15 mouse cellular contexts compared by ENCODE assay signal in the genomic region with DNA sequence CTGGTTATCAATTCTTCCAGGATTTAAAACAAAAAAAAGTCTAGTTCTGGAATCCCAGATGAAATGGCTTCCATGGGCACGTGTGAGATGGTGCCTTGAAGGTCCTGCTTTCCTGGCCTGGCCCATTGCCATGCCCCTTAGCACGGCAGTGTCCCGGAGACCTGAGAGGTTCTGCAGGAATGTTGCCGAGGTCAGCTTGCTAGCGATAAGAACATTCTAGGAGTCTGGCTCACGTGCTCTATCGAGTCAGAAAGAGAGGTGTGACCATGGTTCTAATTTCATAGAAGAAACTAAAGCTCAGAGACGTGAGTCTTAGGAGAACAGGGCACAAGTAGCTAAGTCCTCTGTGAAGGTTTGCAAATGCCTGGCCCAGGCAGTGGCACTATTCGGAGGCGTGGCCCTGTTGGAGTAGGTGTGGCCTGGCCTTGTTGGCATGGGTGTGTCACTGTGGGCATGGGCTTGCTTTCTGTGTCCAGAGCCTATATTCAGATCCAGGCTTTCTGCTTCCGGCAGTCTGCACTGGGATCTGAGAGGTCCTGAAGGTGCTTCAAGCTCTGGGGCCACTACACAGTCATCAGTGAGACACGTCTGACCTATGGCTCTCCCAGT.
DNase-seq lines count a peak whose midpoint lies in the region; ATAC-seq and TF ChIP-seq lines count a peak whose summit lies in the region.
"Had no signal": no experiment of that assay in that cellular context is flagged by ENCODE, and none has a peak within 500 bp of the region (broad histone marks: within the 10 kb centered on the region; RNA-seq: fewer than 3 reads in every experiment).

No protein-coding gene starts in this region.

- no peaks in the 10 kb centered on the region for H3K9me3 ChIP-seq in kidney, postnatal 0 days (replicated peaks; ENCODE audit: low read length)
- no peaks in the 10 kb centered on the region for H3K9me3 ChIP-seq in kidney, embryonic 14.5 days (ENCODE audit: control insufficient read depth, low read length)
- no peaks in the 10 kb centered on the region for H3K9me3 ChIP-seq in intestine, postnatal 0 days (ENCODE audit: control insufficient read depth)
- H3K9me3 ChIP-seq: hindbrain, embryonic 15.5 days; kidney, embryonic 15.5 days; neural tube, embryonic 12.5 days; stomach, embryonic 15.5 days had no signal

- no peaks in the 10 kb centered on the region for H3K27me3 ChIP-seq in kidney, postnatal 0 days (ENCODE audit: insufficient read depth, low read length)
- H3K27me3 ChIP-seq in kidney, embryonic 14.5 days (ENCODE audit: control insufficient read depth, insufficient read depth, low read length): no peaks in the 10 kb centered on the region
- no peaks in the 10 kb centered on the region for H3K27me3 ChIP-seq in intestine, postnatal 0 days (replicated peaks; ENCODE audit: control insufficient read depth, insufficient read depth, low read length)
- H3K27me3 ChIP-seq: hindbrain, embryonic 15.5 days; kidney, embryonic 15.5 days; neural tube, embryonic 12.5 days; stomach, embryonic 15.5 days had no signal

- no peak for TF ChIP-seq CTCF in gastrocnemius, adult 2 months (IDR thresholded peaks at IDR 0.05)
- no peak for TF ChIP-seq CTCF in kidney, postnatal 0 days (IDR thresholded peaks at IDR 0.05; ENCODE audit: low read depth)
- no peak for TF ChIP-seq CTCF in intestine, postnatal 0 days (IDR thresholded peaks at IDR 0.05; ENCODE audit: low read depth)

- no peaks in the 10 kb centered on the region for H3K36me3 ChIP-seq in kidney, postnatal 0 days (ENCODE audit: insufficient read depth, low read length)
- peaks cover 5% of the 10 kb centered on the region; the same call in 1 of the 2 replicates for H3K36me3 ChIP-seq in kidney, embryonic 14.5 days (ENCODE audit: control insufficient read depth, insufficient read depth, low read length)
- H3K36me3 ChIP-seq in intestine, postnatal 0 days (ENCODE audit: control insufficient read depth, insufficient read depth): peaks cover 13% of the 10 kb centered on the region
- H3K36me3 ChIP-seq: hindbrain, embryonic 15.5 days; neural tube, embryonic 12.5 days had no signal

- H3K4me2 ChIP-seq in kidney, postnatal 0 days (ENCODE audit: low read length): no peak overlapping the region
- no peak overlapping the region for H3K4me2 ChIP-seq in kidney, embryonic 14.5 days (replicated peaks; ENCODE audit: low read depth, low read length)
- H3K4me2 ChIP-seq in intestine, postnatal 0 days (replicated peaks; ENCODE audit: low read depth): no peak overlapping the region
- H3K4me2 ChIP-seq: hindbrain, embryonic 15.5 days; kidney, embryonic 15.5 days; neural tube, embryonic 12.5 days; stomach, embryonic 15.5 days had no signal

- intact Hi-C loops in gastrocnemius, adult 2 months (cut with DNase I): no loop called here

- 78% methylated on average over 12 of the region's 12 CpGs for WGBS in kidney, postnatal 0 days
- 83% methylated on average over 12 of the region's 12 CpGs for WGBS in kidney, embryonic 14.5 days
- WGBS in intestine, postnatal 0 days: 70% methylated on average over 12 of the region's 12 CpGs

- no peak overlapping the region for H3K9ac ChIP-seq in kidney, postnatal 0 days (ENCODE audit: low read depth, low read length)
- no peak overlapping the region for H3K9ac ChIP-seq in kidney, embryonic 14.5 days (ENCODE audit: low read depth, low read length)
- H3K9ac ChIP-seq in intestine, postnatal 0 days (ENCODE audit: low read depth, low read length): no peak overlapping the region
- H3K9ac ChIP-seq: hindbrain, embryonic 15.5 days; kidney, embryonic 15.5 days; neural tube, embryonic 12.5 days; stomach, embryonic 15.5 days had no signal

- no peak for DNase-seq in gastrocnemius, adult 2 months
- DNase-seq in gastrocnemius, adult 18-20 months (ENCODE audit: low spot score): no peak
- DNase-seq in kidney, postnatal 0 days (ENCODE audit: low spot score): no peak
- DNase-seq in spleen, adult 12 weeks (ENCODE audit: low spot score): no peak
- DNase-seq in spleen, postnatal 4 days (ENCODE audit: low spot score in 2 of 2): no peak
- DNase-seq: adrenal gland, postnatal 25 days; B cell, adult 2 months had no signal

- H3K4me3 ChIP-seq in gastrocnemius, adult 2 months: no peak overlapping the region
- H3K4me3 ChIP-seq in kidney, postnatal 0 days (replicated peaks; ENCODE audit: low read depth, low read length): no peak overlapping the region
- H3K4me3 ChIP-seq in kidney, embryonic 14.5 days (ENCODE audit: low read length): no peak overlapping the region
- H3K4me3 ChIP-seq in intestine, postnatal 0 days (ENCODE audit: low read depth, low read length): no peak overlapping the region
- H3K4me3 ChIP-seq: hindbrain, embryonic 15.5 days; kidney, embryonic 15.5 days; neural tube, embryonic 12.5 days; stomach, embryonic 15.5 days had no signal

- ATAC-seq in kidney, postnatal 0 days (replicated peaks; ENCODE audit: low FRiP score, low read depth): no peak
- no peak for ATAC-seq in kidney, embryonic 14.5 days (ENCODE audit: low FRiP score, low TSS enrichment)
- ATAC-seq in intestine, postnatal 0 days: peak; percentile 28; the same call in 1 of the 2 replicates
- ATAC-seq in megakaryocyte progenitor cell, adult 5-6 weeks (replicated peaks; ENCODE audit: poor library complexity): peak; percentile 60; the same call in 1 of the 2 replicates

- H3K27ac ChIP-seq in gastrocnemius, adult 2 months: peak overlapping the region; percentile 72
- H3K27ac ChIP-seq in kidney, postnatal 0 days: 0 out of 2 replicates have a peak overlapping the region, but pooled peaks have one; percentile 5
- no peak overlapping the region for H3K27ac ChIP-seq in kidney, embryonic 14.5 days (ENCODE audit: low read depth, low read length)
- H3K27ac ChIP-seq in intestine, postnatal 0 days (ENCODE audit: low read depth, low read length): no peak overlapping the region
- H3K27ac ChIP-seq: hindbrain, embryonic 15.5 days; kidney, embryonic 15.5 days; macrophage; neural tube, embryonic 12.5 days; stomach, embryonic 15.5 days had no signal

- H3K4me1 ChIP-seq in kidney, postnatal 0 days (replicated peaks; ENCODE audit: insufficient read depth, low read length): 0 out of 2 replicates have a peak, but pooled peaks cover 6% of the 10 kb centered on the region
- H3K4me1 ChIP-seq in kidney, embryonic 14.5 days (ENCODE audit: control insufficient read depth, insufficient read depth, low read length): peaks cover 21% of the 10 kb centered on the region
- no peaks in the 10 kb centered on the region for H3K4me1 ChIP-seq in intestine, postnatal 0 days (replicated peaks; ENCODE audit: control insufficient read depth, insufficient read depth, low read length)
- H3K4me1 ChIP-seq: stomach, embryonic 15.5 days had no signal

Comparison
In these comparisons a context has a peak if more than half of its experiments do, and no peak if none do; other contexts are left out.
1. H3K27ac ChIP-seq: peak in gastrocnemius, adult 2 months (single experiment) and kidney, postnatal 0 days (single experiment); none in kidney, embryonic 14.5 days (single experiment) and intestine, postnatal 0 days (single experiment).
2. ATAC-seq: peak in intestine, postnatal 0 days (single experiment) and megakaryocyte progenitor cell, adult 5-6 weeks (single experiment); none in kidney, postnatal 0 days (single experiment) and kidney, embryonic 14.5 days (single experiment).